8 mouse cellular contexts compared by ENCODE assay signal in the genomic region with DNA sequence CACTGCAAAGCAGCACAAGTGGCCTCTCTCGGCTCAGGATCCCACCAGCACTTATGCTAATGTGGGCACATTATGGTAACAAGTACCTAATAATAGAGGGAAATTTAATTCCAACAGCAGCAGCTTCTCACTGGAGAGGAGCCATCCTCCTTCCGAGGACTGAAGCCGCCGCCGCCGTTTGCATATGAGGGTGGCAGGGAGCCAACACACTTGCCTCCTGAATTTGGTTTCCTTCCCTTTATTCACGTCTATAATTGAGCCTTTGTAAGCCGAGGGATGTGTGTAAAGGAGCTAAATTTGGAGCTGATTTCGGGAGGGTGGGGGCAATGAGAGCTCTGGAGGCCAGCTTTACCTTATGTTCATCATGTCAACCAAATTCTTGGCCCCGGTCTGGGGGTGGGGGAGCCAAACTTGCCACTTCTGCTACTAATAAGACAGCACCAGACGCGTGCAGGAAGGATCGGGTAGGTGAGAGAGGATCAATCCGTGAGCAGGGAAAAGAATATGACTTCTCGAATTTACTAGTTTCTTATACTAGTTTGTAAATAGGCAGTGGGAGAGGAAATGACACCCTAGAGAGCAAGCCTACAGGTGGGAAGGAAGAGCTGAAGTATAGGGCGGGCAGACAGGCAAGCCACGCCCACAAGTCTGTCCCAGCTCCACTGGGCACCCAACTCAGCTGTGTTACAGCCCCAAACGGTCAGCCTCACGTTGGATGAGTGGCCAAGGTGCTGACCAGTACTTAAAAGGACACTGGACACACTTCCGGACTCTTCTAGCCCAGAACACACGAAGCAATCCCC. TPM values are rescaled to one million over a fixed set of nuclear protein-coding genes. Genes with fewer than 3 reads are reported as not detected.
DNase-seq lines count a peak whose midpoint lies in the region; ATAC-seq and TF ChIP-seq lines count a peak whose summit lies in the region.

No protein-coding gene starts in this region.

- peak; percentile 27 for DNase-seq in cerebellum, adult 2 months
- DNase-seq in cerebellum, adult 11-12 months, result no peak
- DNase-seq in heart, adult 2 months, result peak; percentile 54 to 59
- peak; percentile 38 for DNase-seq in neural tube, embryonic 10.5 days (ENCODE audit: extremely low spot score, low spot score)
- no peak for DNase-seq in ovary, adult 18-20 months (ENCODE audit: low spot score)

- H3K79me2 ChIP-seq in heart, adult 2 months (replicated peaks; ENCODE audit: control insufficient read depth, insufficient read depth, low read length), result no peaks in the 10 kb centered on the region

- H3K9me3 ChIP-seq in intestine, embryonic 16.5 days (ENCODE audit: control insufficient read depth, low read length), result no peaks in the 10 kb centered on the region
- no peaks in the 10 kb centered on the region for H3K9me3 ChIP-seq in limb, embryonic 12.5 days

- no peaks in the 10 kb centered on the region for H3K27me3 ChIP-seq in cerebellum, adult 2 months (ENCODE audit: control insufficient read depth, insufficient read depth, low read length)
- no peaks in the 10 kb centered on the region for H3K27me3 ChIP-seq in heart, adult 2 months (ENCODE audit: control insufficient read depth, insufficient read depth, low read length)
- H3K27me3 ChIP-seq in intestine, embryonic 16.5 days (replicated peaks; ENCODE audit: control insufficient read depth, insufficient read depth, low read length), result no peaks in the 10 kb centered on the region
- peaks cover 9% of the 10 kb centered on the region for H3K27me3 ChIP-seq in limb, embryonic 12.5 days

- intact Hi-C loops in heart, adult 2 months (cut with DNase I), result no loop called here

- H3K4me2 ChIP-seq in intestine, embryonic 16.5 days (ENCODE audit: low read depth, low read length), result no peak overlapping the region
- peak overlapping the region; percentile 42 for H3K4me2 ChIP-seq in limb, embryonic 12.5 days

- 11% methylated on average over 21 of the region's 21 CpGs for WGBS in cerebellum, adult 2 months
- 14% methylated on average over 21 of the region's 21 CpGs for WGBS in heart, adult 2 months
- WGBS in intestine, embryonic 16.5 days, result 23% methylated on average over 21 of the region's 21 CpGs
- 18% methylated on average over 21 of the region's 21 CpGs for WGBS in limb, embryonic 12.5 days

- H3K9ac ChIP-seq in heart, adult 2 months (ENCODE audit: low read depth, low read length), result no peak overlapping the region
- no peak overlapping the region for H3K9ac ChIP-seq in intestine, embryonic 16.5 days (ENCODE audit: low read depth, low read length)
- no peak overlapping the region for H3K9ac ChIP-seq in limb, embryonic 12.5 days (replicated peaks)

- no peaks in the 10 kb centered on the region for H3K4me1 ChIP-seq in cerebellum, adult 2 months (ENCODE audit: control insufficient read depth, insufficient read depth, low read length)
- H3K4me1 ChIP-seq in heart, adult 2 months (ENCODE audit: control insufficient read depth, insufficient read depth, low read length), result peaks cover 7% of the 10 kb centered on the region
- peaks cover 8% of the 10 kb centered on the region; the same call in 1 of the 2 replicates for H3K4me1 ChIP-seq in intestine, embryonic 16.5 days (ENCODE audit: control insufficient read depth, insufficient read depth, low read length)
- H3K4me1 ChIP-seq in limb, embryonic 12.5 days (replicated peaks), result peaks cover 20% of the 10 kb centered on the region

- no peak overlapping the region for H3K27ac ChIP-seq in cerebellum, adult 2 months (ENCODE audit: insufficient read depth, low read length)
- no peak overlapping the region for H3K27ac ChIP-seq in heart, adult 2 months
- H3K27ac ChIP-seq in intestine, embryonic 16.5 days (ENCODE audit: low read length), result 0 out of 2 replicates have a peak overlapping the region, but pooled peaks have one; percentile 13
- no peak overlapping the region for H3K27ac ChIP-seq in limb, embryonic 12.5 days

- H3K36me3 ChIP-seq in heart, adult 2 months (ENCODE audit: control insufficient read depth, insufficient read depth, low read length), result no peaks in the 10 kb centered on the region
- no peaks in the 10 kb centered on the region for H3K36me3 ChIP-seq in intestine, embryonic 16.5 days (ENCODE audit: control insufficient read depth, insufficient read depth, low read length)
- no peaks in the 10 kb centered on the region for H3K36me3 ChIP-seq in limb, embryonic 12.5 days

- TF ChIP-seq CTCF in cerebellum, adult 2 months (IDR thresholded peaks at IDR 0.05; ENCODE audit: borderline replicate concordance, insufficient read depth, low read depth, low read length), result no peak
- TF ChIP-seq CTCF in heart, adult 2 months (IDR thresholded peaks at IDR 0.05), result no peak

- no peak for TF ChIP-seq POLR2A in cerebellum, adult 2 months (IDR thresholded peaks at IDR 0.05; ENCODE audit: borderline replicate concordance, insufficient read depth, low read length)
- TF ChIP-seq POLR2A in heart, adult 2 months (IDR thresholded peaks at IDR 0.05; ENCODE audit: insufficient read depth, low read depth, low read length), result no peak

- TF ChIP-seq EP300 in heart, adult 2 months (IDR thresholded peaks at IDR 0.05; ENCODE audit: insufficient read depth, low read depth, low read length), result no peak

- ATAC-seq in common myeloid progenitor, adult 5-6 weeks (replicated peaks; ENCODE audit: low read depth, poor library complexity, severe bottlenecking), result peak; percentile 57
- peak; percentile 52 for ATAC-seq in intestine, embryonic 16.5 days
- ATAC-seq in limb, embryonic 12.5 days (ENCODE audit: insufficient number of reproducible peaks, insufficient read depth, low FRiP score, low TSS enrichment, low read depth), result peak; percentile 24; the same call in 1 of the 2 replicates

- H3K4me3 ChIP-seq in cerebellum, adult 2 months (replicated peaks; ENCODE audit: insufficient read depth, low read depth, low read length), result no peak overlapping the region
- H3K4me3 ChIP-seq in heart, adult 2 months, result peak overlapping the region; percentile 11; the same call in 1 of the 2 replicates
- H3K4me3 ChIP-seq in intestine, embryonic 16.5 days (ENCODE audit: low read length), result no peak overlapping the region
- H3K4me3 ChIP-seq in limb, embryonic 12.5 days (replicated peaks), result no peak overlapping the region

RNA-seq across cellular contexts. Expression of a gene that starts 56.8 kb away (rescaled TPM):
- polyA plus RNA-seq in cerebellum, adult 2 months (2012; rRNA removed), result 1.4 TPM in 2 replicates
- not detected in 2 replicates for total RNA-seq in common myeloid progenitor, adult 5-6 weeks (2017)
- under 1 TPM; 0.34 to 0.39 TPM for total RNA-seq in heart, adult 2 months (2021)
- polyA plus RNA-seq in heart, adult 2 months (2012; rRNA removed), result 0.76 and 1.8 TPM in 2 replicates
- polyA plus RNA-seq in intestine, embryonic 16.5 days (2015; fragmentation: Nextera tagmentation; extraction: Ambion mirVana), result 0.04 and 0.15 TPM in 2 replicates
- 0.35 TPM in 1 of 2 replicates, not detected in the other for polyA plus RNA-seq in limb, embryonic 12.5 days (2016; fragmentation: Nextera tagmentation; extraction: Ambion mirVana)

Comparison
In these comparisons a context has a peak if more than half of its experiments do, and no peak if none do; other contexts are left out.
1. DNase-seq: peak in cerebellum, adult 2 months (2 of 2), heart, adult 2 months (2 of 2) and neural tube, embryonic 10.5 days (single experiment); none in cerebellum, adult 11-12 months (single experiment) and ovary, adult 18-20 months (single experiment).
2. Peak in every context shown above with its lines, with median percentiles within 50 percentile points of each other: ATAC-seq.